Mouse (Mus musculus) left cerebral cortex, adult 2 months (tissue): Measurements from ENCODE around the gene Pex5. TPM values are rescaled to one million over a fixed set of nuclear protein-coding genes. Genes with fewer than 3 reads are reported as not detected.

ENCODE experiments used
- DNase-seq, 2 experiments: peaks; one replicate each; pipeline ENCODE4 v3.0.0; 2021 to 2022; ENCODE audit warnings: low spot score in 2 of 2, mixed read lengths in 1 of 2; ENCODE audit errors: extremely low spot score in 1 of 2
- H3K27ac ChIP-seq: fragments of 200-600 bp; 2 replicates; pipeline ENCODE4 v1.8.1; 2022
- H3K4me3 ChIP-seq: fragments of 200-600 bp; 2 replicates; pipeline ENCODE4 v1.8.1; 2022
- CTCF ChIP-seq: fragments of 200-600 bp; IDR thresholded peaks from 2 replicates; pipeline ENCODE4 v1.8.1; 2022; ENCODE audit warnings: antibody characterized with exemption, mild to moderate bottlenecking, moderate library complexity
- intact Hi-C: fragments of 180-260 bp; cut with DNase I; formaldehyde crosslinking; loops from one replicate; pipeline ENCODE4 v1.15.1; 2025
- total RNA-seq, 2 experiments: library from RNA; stranded (reverse); gene quantifications; 2 replicates each; pipeline ENCODE4 v1.2.3; 2021

The Pex5 gene
- total RNA-seq, 2 experiments from 2014 or later = 65.7 to 65.9 TPM

DNA sequence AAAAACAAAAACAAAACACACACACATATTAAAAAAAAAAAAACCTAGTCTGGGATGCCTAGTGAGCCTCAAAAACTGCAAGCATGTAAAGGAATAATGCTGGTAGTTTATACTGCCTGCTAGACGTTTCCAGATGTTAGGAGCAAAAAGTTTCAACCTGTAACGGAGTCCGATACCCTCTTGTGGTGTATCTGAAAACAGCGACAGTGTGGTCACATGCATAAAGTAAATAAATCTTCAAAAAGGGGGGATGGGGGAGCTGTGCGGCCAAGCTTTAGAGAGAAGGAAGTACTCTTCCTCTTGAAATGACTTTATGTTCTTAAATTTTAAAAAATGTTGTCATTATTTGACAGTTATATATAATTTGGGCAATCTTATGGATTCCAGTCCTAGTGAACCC lies 34.7 kb downstream of the Pex5 start:
- DNase-seq = no peak
- no peak overlapping the region for H3K4me3 ChIP-seq
- H3K27ac ChIP-seq = no peak overlapping the region
- no peak; the same call in none of the 2 replicates for TF ChIP-seq CTCF
- intact Hi-C loops = no loop called here

DNA sequence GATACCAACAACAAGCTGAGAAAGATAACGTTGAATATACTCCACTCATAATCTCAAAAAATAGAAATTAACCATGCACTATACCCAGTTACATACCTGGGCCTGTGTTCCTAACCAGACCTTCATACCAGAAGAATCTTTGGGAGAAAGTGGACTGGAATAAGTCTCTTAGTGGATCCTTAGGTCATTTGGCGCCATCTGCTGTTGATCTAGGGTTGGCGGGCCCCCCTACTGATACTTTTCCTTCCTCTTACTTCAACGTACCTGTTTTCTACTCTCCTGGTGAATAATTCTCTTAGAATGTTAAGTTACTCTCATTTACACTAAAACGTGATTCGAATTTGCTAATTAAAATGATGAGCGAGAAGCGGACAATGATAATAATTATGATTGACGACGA lies 35.5 kb downstream of the Pex5 start:
- intact Hi-C loops = loop anchor here (1.0 to 10.0 kb wide), 4 partner anchors 117 to 1485 kb away; no protein-coding TSS in a partner anchor
- Histone ChIP-seq H3K27ac (no peak overlapping the region), H3K4me3 (no peak overlapping the region)
- TF ChIP-seq CTCF = peak; percentile 85
- DNase-seq = peak; percentile 52 to 63

DNA sequence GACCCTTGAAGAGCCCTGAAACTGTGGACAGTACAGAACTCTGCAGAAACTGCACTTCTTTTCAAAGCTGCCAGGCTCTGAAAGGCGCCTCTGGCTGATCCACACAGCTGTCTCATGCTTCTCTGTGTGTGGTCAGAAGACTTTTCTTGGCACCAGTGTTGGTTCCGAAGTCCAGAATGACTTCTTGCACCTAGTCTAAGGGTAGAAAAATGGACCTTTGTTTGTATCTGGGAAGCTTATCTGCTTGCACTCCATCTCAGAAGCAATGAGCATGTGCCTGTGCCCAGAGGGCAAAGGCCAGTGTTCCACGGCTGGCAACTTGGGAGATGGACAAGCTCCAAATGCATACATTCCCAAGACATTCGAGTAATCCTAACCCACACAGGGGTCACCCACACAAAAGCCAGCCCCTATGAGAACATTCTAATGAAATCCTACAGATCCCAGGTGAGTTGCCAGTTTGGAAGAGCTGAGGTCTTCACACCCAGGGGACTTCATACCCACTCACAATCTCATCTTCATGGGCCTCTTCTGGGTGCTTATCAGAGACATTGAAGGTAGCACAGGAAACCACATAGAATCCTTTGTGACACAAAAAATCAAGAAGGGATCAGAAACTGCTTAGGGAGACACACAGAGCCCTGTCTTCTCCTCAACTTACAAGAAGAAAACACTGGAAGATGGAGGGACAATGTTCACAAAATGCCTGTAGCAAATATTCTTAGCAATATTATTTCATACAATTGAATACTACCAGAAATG lies 37.2 kb downstream of the Pex5 start:
- intact Hi-C loops = loop anchor here (2.0 to 10.0 kb wide), 3 partner anchors 447 to 1483 kb away; no protein-coding TSS in a partner anchor
- DNase-seq = no peak
- TF ChIP-seq CTCF = no peak
- Histone ChIP-seq H3K27ac (no peak overlapping the region), H3K4me3 (no peak overlapping the region)

DNA sequence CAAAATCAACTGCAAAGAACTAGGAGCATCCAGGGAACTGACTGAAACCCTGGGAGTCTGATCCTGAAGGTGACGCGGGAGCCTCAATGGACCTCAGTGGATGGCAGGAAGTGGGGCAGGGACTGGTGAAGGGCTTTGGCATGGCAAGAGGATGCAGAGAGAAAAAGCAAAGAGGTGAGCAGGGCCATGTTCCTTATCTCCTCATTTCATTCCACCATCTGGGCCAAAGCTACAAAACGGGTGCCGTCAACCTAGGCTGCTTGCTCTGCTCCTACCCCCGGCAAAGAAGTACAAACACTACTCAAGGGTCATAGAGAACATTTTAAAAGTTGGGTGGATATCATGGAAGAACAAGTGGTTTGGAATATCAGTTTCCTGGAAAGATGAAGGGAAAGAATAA lies 38.6 kb downstream of the Pex5 start:
- H3K27ac ChIP-seq = no peak overlapping the region
- no peak overlapping the region for H3K4me3 ChIP-seq
- intact Hi-C loops = loop anchor here (5.0 to 10.0 kb wide), 2 partner anchors 1039 to 1482 kb away; no protein-coding TSS in a partner anchor
- DNase-seq = no peak
- no peak for TF ChIP-seq CTCF

DNA sequence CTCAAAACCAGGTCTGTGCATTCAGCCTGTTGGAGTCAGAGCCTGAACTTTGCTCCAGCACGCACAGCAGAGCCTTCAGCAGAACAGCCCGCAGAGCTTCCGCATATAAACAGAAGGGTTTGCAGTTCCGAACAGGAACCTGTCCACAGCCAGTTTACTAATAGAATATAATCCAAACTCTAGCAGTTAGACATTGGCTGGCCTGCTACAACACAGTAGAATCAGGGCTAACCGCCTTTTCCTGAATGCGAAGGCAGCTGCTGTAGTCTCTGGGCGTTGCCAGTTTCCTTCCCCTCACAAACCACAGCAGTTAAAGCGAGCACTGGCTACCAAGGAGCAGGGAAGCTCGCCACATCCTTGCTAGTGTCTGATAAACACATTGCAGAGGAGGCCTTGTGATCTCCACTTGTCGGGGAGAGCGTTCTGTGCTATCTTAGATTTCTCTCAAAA lies 39.4 kb downstream of the Pex5 start:
- intact Hi-C loops = loop anchor here (5.0 to 10.0 kb wide), 2 partner anchors 1038 to 1481 kb away; no protein-coding TSS in a partner anchor

DNA sequence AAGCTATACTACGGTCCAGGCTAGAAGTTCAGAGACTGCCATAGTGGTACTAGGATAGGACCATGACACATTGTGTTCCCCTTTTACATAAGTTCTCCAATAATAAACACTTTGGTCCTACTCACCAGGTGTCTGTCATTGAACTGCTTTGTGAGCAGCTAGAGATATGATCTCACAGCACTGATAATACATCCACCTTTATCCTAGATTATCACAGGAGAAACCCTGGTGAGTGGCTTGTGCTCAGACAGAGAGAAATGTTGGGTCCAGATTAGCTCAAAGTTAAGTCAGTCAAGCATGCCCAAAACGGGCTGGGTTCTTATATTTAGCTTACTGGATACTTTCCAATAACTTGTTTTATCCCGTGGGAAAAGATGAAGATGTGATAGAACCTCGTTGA lies 40.2 kb downstream of the Pex5 start:
- no peak overlapping the region for H3K27ac ChIP-seq

More for the DNA sequence above, 39.4 kb downstream of the Pex5 start:
- DNase-seq = no peak
- Histone ChIP-seq H3K4me3 (no peak overlapping the region), H3K27ac (no peak overlapping the region)
- no peak for TF ChIP-seq CTCF

DNA sequence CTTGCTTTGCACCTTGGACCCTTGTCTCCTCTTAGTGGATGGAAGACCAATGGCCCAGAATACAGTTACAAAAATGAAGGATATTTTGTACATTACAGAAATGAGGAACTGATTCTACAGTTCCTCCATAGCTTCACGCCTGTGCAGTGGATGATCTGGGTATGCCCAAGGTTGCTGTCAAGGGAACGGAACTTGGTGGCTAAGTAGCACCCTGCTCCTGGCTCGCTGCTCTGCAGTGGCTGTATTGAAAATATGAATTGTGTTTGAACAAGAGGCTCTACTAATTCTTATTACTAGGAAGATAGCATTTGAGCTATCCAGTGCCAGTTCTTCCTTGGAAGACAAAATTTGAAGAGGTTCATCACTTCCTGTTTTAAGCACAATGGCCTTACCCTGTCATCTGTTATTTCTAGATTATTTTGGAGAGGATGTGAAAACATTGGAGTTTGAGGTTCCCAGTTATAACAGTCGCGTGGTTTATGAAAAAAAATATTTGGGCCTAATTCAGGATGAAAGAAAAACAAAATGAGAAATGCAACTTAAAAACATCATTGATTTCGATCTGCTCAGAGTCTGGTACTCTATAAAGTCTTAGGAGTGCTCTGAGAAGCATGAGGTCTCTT lies 41.2 kb downstream of the Pex5 start:
- no peak for DNase-seq
- H3K4me3 ChIP-seq = no peak overlapping the region
- H3K27ac ChIP-seq = no peak overlapping the region
- intact Hi-C loops = loop anchor here (10.0 kb wide), 1 partner anchor 1479 kb away; no protein-coding TSS in a partner anchor
- TF ChIP-seq CTCF = no peak

More for the DNA sequence above, 40.2 kb downstream of the Pex5 start:
- no peak for TF ChIP-seq CTCF
- no peak for DNase-seq
- no peak overlapping the region for H3K4me3 ChIP-seq
- intact Hi-C loops = loop anchor here (5.0 to 10.0 kb wide), 2 partner anchors 1037 to 1480 kb away; no protein-coding TSS in a partner anchor

DNA sequence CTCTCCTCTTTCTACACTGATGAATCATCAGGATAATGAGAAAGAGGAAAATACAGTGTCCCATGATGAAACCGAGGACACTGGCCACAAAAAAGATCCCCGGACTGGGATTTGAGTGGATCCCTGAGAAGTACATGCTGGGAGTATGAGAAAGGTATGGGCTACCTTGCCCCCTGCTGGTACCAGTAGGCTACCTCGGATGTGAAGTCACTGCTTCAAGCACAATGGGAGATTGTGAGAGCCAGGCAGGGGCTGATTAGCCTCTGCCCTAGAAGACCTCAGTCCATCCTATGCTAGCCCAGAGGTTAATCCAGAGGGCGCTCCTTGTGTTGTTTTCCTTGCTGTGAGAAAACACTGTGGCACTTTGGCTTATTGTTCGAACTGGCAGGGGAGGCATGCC lies 50.5 kb downstream of the Pex5 start:
- Histone ChIP-seq H3K27ac (no peak overlapping the region), H3K4me3 (no peak overlapping the region)
- peak; percentile 38 for TF ChIP-seq CTCF
- DNase-seq = no peak
- intact Hi-C loops = no loop called here

DNA sequence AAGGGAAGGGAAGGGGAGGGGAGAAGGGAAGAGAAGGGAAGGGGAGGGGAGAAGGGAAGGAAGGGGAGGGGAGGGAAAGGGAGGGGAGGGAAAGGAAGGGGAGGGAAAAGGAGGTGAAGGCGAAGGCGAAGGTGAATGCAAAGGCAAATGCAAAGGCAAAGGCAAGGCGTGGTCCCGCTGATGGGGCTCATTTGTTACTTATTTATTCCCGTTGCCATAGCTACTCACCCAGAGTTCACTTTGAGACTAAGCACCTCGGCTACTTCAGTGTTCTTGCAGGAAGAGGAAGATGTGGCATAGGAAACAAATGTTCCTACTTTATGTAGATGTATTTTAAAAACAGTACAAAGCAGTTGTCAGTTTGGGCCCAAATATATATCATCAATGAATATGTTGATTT lies 54.3 kb downstream of the Pex5 start:
- TF ChIP-seq CTCF = no peak
- H3K4me3 ChIP-seq = no peak overlapping the region
- no peak overlapping the region for H3K27ac ChIP-seq
- no peak for DNase-seq
- intact Hi-C loops = no loop called here

DNA sequence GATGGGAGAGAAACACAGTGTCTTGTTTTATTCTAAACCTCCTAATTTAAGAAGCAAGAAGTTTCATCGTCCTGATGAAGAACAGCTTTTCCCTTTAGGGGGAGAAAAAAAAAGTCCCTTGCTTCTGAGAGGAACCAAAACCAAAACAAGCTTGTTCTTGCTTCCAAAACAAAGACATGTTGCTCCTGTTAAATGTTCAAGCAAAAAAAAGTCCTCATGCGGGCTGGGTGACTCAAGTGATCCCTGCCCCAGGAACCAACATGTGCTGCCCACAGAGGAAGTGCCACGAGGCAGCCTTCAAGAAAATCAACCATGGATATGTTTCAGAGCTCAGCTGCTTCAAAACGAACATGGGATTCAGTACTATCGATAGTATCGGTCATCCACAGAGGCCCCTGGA lies 55.9 kb downstream of the Pex5 start:
- intact Hi-C loops = no loop called here
- no peak for TF ChIP-seq CTCF
- H3K27ac ChIP-seq = no peak overlapping the region
- no peak for DNase-seq
- H3K4me3 ChIP-seq = no peak overlapping the region

DNA sequence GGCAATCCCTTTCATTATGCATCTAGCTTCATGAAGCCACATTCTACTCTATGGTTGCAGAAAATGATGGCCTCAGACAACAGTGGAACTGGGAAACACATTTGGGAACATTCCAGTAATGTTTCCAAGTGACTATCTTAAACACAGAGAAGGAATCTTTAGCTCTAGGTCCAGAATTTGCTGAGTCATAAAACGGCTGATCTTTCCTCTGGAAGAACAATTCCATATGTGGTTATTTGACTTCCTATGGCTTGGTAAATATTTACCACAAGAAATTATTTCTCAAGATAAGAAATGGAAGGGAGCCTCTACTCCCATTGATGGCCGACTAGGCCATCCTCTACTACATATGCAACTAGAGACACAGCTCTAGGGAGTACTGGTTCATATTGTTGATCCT lies 61.6 kb downstream of the Pex5 start:
- H3K4me3 ChIP-seq = no peak overlapping the region
- no peak for DNase-seq
- no peak for TF ChIP-seq CTCF
- intact Hi-C loops = no loop called here
- no peak overlapping the region for H3K27ac ChIP-seq

Other genes with a start within 250 kb of the Pex5 start
- under 1 TPM in 1 of 2 experiments, not detected in 1; 0.12 TPM for gene Vmn2r27, start 183.2 kb downstream of the Pex5 start, total RNA-seq
- 1 to 10 TPM; 2.7 to 3.6 TPM for gene Cd163, start 110.4 kb downstream of the Pex5 start, total RNA-seq
- 100 to 1,000 TPM; 393 to 399 TPM for gene Clstn3, start 49.7 kb upstream of the Pex5 start, total RNA-seq
- gene C1rl, start 78.0 kb upstream of the Pex5 start, total RNA-seq = under 1 TPM; 0.25 to 0.37 TPM
- gene C1ra, start 97.3 kb upstream of the Pex5 start, total RNA-seq = 1 to 10 TPM; 1.5 to 1.8 TPM
- gene C1s1, start 127.3 kb upstream of the Pex5 start, total RNA-seq = 1 to 10 TPM; 1.2 to 1.5 TPM
- under 1 TPM; 0.14 to 0.20 TPM for gene C1rb, start 155.2 kb upstream of the Pex5 start, total RNA-seq
- gene C1s2, start 221.0 kb upstream of the Pex5 start, total RNA-seq = under 1 TPM; 0.23 to 0.36 TPM
- gene Lpcat3, start 248.0 kb upstream of the Pex5 start, total RNA-seq = 10 to 100 TPM; 20.5 to 21.5 TPM